Mouse (Mus musculus): Measurements from ENCODE around the gene Gm10377.
"Not testable (repeated sequence)": the region's sequence is repeated elsewhere in the genome, so short reads cannot be mapped to it uniquely, and the experiment has no call there.

Gene Gm10377

DNA sequence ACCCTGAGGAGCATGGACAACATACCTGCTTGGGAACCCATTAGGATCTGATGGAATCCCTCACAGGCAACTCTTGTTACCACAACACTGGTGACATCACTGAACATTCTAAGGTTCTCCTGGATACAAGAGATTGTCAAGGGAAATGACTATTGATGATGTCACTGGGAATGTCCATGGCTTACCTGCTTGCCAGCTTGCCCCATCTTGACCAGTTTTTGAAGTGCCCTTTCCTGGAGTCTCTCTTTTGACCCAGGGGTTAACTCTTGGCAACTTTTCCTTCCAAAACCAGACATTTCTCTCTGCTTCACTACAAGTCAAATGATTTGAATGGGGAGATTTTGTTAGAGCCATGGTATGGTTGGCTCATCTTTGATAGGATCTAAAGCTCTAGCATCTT, at the start of gene Gm10377:
Gm10377 (minus strand) TSS at position 101 of the 400 bp plus-strand sequence.
- DNase-seq (ENCODE audit: low spot score in 2 of 2), result not testable (repeated sequence)

- not testable (repeated sequence) for DNase-seq (ENCODE audit: low spot score in 2 of 2)
Measured at GRCm38 (mm10) chr14:42768721-42769120, 29.1 kb downstream of the Gm10377 start, which contains the start of gene Gm3015. Gene Gm3015 (minus strand): TSS chr14:42768821.

Measured in urinary bladder, postnatal 4 days (tissue).